Mouse (Mus musculus): Measurements from ENCODE around the gene C1s1.

GRCm38 (mm10) chr6:124485414-124486144, 56.6 kb downstream of the C1s1 start:
- TF ChIP-seq POLR2A (IDR thresholded peaks at IDR 0.05; ENCODE audit: extremely low read depth, insufficient read depth, low read length) (peak; percentile 62; the same call in 1 of the 2 replicates), CTCF (IDR thresholded peaks at IDR 0.05; ENCODE audit: extremely low read depth, insufficient read depth, low read length) (no peak)
